Mouse (Mus musculus) spleen, postnatal 4 days (tissue): ENCODE results near the gene Cog3.

Experiments
- DNase-seq, 2 experiments: peaks; one replicate each; pipeline ENCODE4 v3.0.0; 2022; ENCODE audit warnings: low spot score in 2 of 2

Gene Cog3

DNA sequence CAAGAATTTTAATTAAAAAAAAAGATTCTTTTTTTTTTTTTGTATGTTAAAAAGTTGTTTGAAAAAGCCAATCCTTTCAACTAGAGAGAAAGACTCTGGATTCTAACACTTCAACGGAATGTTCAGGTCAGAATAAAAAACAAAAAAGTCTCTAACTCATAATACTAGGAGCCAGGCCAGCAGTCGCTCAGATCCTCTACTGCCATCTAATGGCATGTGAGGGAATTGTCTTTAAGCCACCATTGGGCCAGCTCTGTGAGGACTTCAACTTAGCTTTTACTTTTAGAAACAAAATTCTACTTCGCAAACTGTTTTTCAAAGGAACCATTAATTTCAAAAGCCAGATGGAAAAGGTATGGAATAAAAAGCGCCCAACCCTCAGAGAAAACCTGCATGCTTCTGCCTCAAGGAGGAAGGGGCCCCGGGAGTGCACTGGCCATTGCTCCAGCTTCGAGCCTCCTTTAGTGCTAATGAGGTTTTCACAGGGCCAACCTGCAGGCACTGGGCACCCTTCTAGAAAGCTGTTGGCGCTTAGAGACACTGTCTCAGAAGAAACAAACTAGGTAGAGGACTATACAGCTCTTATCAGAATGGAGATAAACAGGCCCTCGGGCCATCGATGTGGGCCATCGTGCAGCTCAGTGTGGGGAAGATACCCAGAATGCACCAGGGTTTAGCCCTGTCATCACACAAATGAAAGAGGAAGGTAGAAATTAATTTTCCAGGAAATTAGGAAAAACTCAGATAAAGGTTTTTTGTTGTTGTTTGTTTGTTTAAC, 6.9 kb upstream of the Cog3 start:
- DNase-seq, result peak; percentile 58 to 76

DNA sequence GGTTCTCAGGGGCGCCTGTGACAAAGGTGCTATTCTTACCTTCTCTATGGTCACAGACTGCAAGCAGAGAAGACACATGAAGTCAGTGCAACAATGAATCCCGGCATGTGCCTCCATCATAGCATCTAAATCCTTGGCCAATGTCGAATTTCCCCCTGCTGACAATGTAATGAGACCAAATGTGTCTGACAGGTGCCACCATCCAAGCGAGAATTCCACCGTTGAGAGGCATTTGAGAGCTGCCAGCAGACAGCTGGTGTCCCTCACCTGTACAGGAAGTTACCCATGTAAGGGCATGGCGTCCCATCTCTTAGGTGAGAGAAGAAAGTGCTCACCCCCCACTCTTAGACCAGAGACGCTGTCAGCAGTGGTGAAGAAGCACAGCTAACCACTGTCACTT, 4.1 kb upstream of the Cog3 start:
- no peak for DNase-seq

DNA sequence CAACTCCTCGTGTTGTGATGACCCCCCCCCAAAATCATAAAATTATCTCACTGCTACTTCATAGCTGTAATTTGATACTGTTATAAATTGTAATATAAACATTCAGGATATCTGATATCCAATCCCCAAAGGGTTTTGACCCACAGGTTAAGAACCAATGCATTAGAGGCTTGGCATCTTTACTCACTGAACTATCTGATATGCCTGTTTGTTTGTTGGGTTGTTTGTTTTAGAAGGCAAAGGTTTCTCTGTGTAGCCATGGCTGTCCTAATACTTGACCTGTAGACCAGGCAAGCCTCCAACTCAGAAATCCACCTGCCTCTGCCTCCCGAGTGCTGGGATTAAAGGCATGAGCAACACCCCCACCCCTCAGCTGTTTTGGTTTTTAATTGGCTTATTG, 3.5 kb upstream of the Cog3 start:
- no peak for DNase-seq

DNA sequence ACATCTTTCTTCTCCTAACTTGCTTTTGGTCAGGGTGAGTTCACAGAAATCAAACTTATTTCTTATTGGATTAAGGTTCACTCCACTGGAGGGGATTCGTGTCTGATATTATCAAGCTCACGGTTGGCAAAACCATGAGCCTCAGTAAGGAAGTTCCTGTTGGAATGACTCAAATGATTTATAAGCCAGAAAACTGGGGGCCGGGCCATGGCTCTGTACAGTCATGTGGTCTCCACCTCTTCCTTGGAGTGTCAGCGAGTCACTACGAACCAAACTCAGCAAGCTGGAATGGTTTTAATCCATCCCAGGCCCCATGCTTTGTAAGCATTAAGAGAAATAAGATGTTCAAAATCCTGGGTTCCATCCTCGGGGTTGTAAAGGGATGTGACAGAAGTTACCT, 2.7 kb upstream of the Cog3 start:
- no peak for DNase-seq

DNA sequence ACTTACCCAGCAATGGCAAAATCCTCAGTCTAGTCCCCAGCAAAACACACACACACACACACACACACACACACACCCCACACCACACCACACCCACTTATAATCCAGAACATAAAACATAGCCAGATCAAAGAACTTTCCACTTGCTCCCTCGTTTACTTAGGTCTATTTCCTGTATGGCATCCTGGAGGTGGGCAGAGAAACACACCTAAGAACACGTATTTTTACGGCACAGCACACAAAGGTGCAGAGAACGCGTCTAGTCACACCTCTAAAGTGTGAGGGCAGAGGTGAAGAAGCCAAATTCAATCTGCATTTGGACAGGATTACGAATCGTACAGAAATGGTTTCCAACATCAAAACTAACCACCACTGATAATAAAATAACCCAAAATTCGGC, 1.1 kb downstream of the Cog3 start:
- no peak for DNase-seq

DNA sequence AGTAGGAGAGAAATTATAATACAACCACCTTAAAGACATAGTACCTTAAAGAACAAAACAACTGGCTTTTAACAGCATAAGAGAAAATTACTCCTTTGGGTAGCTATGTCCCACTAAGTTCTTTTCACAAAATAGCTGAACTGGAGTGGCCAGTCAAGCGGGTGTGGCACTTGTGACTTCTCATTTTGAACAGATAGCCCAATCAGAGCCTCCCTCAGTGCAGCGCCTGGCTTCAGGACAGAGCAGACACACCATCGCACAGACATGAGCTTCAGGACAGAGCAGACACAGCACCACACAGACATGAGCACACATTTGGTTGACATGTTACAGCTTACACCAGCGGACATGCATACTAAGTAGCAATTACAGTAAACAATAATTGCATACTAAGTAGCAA, 3.3 kb downstream of the Cog3 start:
- DNase-seq, result peak in 1 of 2 experiments; percentile 32

DNA sequence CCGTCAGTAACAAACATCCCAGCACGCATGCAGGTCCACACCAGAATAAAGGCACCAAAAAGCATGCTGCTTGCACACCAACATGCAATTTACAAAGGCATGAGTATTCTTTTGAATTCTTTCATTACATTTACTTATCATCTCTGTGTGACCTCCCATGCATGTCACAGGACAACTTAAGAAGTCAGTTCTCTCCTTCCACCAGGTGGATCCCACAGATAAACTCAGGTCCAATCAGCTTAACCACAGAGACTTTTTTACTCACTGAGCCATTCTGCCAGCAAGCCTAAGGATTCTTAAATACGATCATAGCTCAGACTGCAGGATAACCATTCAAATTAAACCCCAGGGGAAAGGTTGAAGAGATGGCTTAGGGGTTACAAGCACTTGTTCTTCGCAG, 5.2 kb downstream of the Cog3 start:
- no peak for DNase-seq

DNA sequence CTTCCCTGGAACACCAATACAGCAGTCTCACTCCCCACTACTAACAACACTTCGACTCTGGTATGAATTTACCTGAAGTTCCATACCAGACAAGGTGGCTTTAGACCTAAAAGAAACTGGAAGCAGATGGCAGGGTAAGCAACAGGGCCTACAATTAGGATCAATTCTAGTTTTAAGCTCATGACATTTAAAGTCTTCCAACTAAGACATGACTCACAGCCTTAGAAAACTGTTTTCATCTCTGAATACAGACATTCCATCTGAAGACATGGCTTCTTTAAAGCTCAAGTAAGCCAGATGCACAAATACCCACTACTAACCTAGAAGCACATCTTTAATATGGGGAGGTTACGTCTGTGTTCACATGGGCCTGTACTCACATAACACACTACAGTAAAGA, 6.4 kb downstream of the Cog3 start:
- no peak for DNase-seq

DNA sequence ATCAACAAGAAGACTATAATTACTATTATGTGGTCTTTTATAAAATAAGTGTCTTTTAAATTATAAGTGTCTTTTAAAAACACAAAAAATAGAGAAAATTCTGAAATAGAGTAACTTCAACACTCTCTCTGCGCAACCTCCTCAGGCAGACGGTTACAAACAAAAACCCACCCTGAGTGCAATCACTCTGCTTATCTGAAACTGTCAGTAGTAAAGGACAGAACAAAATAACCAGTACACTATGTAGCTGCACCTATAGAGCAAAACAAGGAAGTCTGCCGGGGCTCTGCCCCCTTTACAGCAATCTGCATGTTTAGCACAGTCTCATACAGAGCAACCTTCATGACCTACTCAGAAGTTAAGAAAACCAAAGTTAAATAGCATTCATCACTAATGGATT, 12.4 kb downstream of the Cog3 start:
- DNase-seq, result no peak

DNA sequence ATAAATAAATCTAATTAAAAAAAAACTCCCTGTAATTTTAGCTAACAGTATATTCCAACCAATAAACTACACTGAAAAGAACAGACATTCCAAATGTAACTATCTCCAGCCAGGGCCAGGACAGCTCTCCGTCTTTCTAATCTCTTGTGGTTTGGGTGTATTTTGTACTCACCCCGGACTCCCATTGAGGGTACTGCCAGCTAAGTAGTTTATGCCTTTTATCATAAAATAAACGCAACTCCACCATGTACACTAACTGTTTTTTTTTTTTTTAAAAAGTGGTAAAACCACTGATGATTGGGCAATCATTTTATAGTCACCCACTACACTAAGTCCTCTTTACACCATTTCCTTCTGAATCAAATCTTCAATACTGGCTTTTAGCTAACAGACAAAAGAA, 18.7 kb downstream of the Cog3 start:
- DNase-seq, result no peak

DNA sequence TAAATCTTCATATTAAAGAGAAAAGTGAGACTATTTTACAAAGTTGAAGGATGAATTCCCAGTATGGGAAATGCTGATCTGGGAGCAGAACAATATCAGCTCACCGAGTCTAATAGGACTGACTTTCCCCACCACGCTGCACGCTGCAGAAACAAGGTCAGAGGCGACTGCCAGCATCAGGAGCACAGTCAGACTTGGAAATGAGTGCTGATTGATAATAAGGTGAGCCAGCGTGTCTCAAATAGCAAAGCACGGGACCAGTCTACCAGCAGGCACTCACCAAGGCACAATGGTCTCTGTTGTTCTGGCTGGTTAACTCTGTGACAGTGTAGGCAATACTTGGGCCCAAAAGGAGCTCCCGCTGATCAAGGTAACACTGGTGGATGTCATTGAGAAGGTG, 21.7 kb downstream of the Cog3 start:
- DNase-seq, result no peak

DNA sequence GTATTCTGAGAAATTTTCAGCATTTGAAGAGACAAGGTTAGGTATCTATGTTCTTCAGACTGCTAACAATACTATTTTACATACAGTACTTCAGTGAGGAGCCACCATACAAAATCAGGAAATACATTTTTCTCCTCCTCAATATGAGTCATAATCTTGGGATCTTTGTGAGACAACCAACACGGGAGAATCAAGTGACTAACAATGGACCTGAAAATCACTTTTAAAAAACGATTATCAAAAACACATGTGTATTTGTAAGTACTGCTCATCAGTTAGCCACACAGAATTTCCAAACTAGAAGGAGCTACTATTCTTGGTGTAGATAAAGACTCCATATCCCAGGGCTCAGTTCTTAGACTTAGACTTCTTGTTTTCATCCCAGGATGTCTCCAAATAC, 23.0 kb downstream of the Cog3 start:
- DNase-seq, result no peak

DNA sequence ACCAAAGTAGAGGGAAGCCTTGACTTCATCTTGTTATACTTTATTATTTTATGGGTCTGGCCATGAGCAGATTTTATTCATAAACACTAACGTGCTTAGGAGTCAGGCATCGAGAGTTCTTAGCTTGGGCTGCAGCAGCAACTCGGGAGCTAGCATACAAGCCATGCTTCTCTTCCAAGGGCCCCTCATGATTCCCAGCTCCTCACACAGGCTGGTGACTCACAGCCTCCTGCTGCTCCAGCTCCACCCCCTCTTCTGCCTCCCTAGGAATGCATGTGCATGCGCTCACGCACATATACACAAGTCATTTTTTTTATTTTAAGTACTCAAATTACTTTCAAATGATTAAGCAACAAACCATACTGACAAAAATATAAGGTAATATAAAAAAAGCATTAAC, 26.2 kb downstream of the Cog3 start:
- no peak for DNase-seq

DNA sequence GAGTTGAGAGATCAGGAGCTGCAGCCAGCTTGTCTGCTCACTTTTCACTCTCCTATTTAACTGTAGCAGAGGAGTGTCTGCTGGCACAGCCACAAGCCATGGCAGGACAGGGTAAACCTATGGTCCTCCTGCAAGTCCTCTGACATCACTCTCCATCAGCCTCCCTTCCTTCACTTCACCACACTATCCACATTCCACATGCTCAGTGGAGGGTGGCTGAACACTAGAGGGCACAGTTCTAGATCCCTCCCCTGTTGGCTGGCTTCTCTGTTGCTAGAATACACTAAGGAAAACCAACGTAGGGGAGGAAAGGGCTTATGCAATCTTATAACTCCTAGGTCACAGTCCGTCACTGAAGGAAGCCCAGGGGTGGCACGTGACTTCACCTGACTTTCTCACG, 27.3 kb downstream of the Cog3 start:
- DNase-seq, result no peak

DNA sequence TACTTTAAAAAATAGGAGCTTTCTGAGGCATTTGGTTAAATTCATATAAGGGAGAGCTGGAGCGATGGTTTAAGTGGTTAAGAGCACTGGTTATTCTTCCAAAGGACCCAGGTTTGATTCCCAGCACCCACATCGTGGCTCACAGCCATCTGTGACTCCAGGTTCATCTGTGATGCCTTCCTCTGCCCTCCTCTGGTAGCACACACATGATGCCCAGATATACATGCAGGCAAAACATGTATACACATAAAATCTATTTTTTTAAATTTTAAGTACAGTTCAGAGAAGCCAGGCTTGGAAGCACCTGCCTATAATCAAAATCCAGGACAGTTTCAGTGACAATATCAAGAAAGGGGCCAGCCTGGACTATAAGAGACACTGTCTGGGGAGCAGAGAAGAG, 31.5 kb downstream of the Cog3 start:
- no peak for DNase-seq

DNA sequence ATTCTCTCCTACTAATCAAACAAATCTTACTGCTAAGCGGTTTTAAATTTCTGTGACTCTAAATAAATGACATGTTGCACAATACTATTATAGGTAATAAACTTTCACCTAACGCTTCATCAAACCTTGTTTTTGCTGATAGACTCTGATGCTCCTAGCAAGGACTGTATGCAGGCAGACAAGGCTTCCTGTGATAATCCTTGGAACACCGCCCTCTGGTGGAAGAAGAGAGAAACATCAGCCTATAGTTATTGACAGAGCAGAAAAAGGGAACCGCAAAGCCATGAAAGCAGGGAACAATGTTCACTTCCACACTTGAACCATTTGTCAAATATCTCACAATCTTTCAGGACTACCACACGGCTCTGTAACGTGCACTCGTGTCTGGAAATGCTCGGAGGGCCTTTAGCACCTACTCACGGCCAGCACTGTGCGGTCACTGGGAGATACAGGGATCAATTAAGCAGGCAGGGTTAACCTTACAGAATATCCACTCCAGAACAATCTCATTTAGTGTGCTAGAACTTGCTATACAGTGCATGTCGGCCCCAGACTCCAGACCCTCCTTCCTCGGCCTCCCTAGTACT, 32.2 kb downstream of the Cog3 start:
- DNase-seq, result peak; percentile 47 to 75

DNA sequence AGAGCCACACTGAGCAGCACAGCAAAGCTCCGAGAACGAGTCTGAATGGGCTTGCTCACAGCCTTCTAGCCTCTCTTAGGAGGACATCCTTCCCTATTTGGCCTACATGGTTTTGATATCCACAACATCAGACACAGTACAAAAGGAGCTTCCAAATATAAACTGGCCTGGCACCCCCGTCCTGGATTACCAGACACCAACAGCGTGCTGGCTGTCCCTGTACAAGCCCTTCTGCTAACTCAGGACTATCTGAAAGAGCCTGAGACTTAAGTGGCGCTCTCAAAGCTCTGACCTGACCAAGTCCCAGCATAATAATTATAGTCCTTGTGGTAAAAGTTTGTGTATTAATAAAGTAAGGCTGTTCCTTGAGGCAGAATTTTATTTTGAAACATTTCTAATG, 34.2 kb downstream of the Cog3 start:
- no peak for DNase-seq

DNA sequence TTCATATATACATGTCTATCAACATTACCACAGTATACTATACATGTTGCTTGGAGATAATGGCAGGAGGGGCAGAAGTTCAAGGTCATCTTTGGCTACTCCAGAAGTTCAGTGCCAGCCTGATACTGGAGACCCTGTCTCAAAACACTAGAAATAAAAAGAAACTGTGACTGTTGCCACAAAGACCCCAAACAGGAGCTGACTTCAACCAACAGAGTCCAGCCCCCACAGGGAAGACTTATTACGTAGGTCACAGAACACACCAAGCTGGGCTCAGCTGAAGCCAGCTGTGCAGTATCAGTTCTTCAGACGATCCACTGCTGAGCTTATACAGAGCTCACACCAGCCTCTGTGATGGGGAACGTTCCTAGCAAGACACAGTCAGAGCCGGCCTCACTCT, 37.9 kb downstream of the Cog3 start:
- no peak for DNase-seq

DNA sequence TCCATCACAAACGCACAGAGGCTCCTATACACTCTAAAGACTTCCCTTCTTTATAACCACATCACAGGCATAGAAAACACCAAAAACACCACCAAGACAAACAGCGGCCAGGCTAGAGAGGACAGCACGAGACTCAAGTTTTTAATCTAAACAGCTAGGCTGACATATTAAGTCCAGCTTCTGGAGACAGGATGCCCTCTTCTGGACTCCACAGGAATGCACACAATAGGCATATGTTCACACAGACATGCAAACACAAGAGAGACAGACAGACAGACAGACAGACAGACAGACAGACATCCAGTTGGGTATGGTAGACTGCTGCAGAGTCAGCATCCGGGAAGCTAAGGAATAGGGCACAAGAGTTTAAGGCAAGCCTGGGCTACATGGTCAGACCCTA, 40.7 kb downstream of the Cog3 start:
- DNase-seq, result no peak

DNA sequence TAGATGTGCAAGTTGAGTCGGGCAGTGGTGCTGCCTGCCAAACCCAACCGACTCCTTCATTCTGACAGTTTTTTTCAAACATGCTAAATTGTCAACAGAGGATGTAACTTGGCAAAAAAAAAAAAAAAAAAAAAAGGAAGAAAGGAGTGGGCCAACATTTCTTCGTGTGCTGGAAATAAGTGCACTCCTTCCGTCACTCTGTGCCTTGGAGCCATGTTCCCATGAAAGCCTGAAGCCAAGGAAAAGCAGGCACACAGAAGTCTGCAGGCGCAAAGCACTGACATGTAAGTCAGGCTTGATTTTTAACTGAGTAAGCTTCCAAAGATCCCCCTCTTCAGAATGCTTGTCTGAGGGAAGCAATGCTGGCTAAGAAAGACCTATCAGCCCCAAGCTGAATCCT, 41.6 kb downstream of the Cog3 start:
- DNase-seq, result no peak

DNA sequence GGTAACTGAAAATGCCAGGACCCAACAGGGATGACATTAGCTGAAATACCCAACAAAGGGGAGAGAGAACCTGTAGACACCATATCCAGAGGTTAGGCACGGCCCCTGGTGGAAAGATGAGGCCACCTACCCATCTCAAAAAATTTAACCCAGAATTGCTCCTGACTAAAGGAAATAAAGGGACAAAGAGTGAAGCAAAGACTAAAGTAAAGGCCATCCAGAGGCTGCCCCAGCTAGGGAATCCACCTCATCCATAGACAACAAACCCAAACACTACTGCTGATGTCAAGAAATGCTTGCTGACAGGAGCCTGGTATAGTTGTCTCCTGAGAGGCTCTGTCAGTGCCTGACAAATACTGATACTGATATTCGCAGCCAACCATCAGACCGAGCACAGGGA, 42.6 kb downstream of the Cog3 start:
- DNase-seq, result no peak

DNA sequence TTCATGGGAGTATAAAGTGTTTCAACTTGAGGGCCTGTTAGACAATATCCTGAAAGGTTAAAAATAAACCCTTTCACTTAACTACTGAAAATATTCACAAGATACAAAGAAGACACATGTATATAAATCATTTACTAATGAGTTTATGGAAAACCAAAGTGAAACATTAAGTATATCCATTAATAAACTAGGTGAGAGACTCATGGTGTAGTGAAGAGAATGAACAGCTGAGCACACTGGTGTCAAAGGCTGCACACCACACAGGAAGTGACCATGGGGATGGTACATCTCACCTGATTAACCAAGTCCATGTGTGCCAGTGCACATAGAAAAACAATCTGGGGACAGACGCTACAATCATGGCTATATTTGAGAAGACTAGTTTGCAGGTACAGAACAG, 45.3 kb downstream of the Cog3 start:
- DNase-seq, result no peak

DNA sequence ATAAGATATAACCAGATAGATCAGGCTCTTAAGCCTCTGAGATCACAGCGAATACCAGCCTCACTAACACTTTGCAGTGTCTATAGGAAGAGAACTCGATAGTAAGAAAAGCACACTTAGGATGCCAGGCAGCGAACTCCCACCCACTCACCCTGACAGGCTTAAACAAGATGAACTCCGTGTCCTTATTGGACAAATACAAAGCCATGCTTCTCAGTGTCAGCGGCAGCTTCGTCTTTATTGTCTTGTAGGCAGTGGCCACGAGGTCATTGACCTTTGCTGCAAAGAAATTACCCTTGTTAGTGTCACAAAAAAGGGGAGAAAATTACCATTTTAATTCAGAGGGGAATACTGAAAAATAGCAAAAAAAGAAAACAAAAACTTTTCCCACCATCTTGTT, 46.5 kb downstream of the Cog3 start:
- no peak for DNase-seq

DNA sequence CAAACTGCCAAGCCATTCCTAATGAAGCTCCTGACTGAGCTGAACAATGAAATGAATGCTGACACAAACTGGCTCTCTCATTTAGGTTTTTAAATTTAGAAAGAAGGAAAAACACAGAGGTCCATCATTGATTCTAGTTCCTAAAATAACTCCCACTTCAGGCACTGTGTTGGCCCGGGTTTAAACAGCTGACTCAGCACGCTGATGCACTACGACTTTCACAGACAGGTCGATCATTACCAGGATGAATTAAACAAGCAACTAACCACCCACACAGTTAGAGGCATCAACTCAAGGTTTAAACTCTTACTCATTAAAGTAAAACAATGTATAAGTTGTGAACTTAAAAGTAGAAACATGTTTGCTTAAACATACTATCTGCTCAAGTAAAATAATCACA, 47.7 kb downstream of the Cog3 start:
- DNase-seq, result no peak
